Mouse (Mus musculus) lung, postnatal 0 days (tissue): Measurements from ENCODE around the gene Cmpk1.
A peak's percentile ranks its signal among the peaks of the same experiment; 100 is the strongest.

Experiments
- CTCF ChIP-seq: IDR thresholded peaks from 2 replicates; pipeline ENCODE4 v1.5.1; 2016; ENCODE audit warnings: antibody characterized with exemption, mild to moderate bottlenecking
- EP300 ChIP-seq: IDR thresholded peaks from 2 replicates; pipeline ENCODE4 v1.6.1; 2016; ENCODE audit warnings: antibody characterized with exemption, mild to moderate bottlenecking, control low read depth

DNA sequence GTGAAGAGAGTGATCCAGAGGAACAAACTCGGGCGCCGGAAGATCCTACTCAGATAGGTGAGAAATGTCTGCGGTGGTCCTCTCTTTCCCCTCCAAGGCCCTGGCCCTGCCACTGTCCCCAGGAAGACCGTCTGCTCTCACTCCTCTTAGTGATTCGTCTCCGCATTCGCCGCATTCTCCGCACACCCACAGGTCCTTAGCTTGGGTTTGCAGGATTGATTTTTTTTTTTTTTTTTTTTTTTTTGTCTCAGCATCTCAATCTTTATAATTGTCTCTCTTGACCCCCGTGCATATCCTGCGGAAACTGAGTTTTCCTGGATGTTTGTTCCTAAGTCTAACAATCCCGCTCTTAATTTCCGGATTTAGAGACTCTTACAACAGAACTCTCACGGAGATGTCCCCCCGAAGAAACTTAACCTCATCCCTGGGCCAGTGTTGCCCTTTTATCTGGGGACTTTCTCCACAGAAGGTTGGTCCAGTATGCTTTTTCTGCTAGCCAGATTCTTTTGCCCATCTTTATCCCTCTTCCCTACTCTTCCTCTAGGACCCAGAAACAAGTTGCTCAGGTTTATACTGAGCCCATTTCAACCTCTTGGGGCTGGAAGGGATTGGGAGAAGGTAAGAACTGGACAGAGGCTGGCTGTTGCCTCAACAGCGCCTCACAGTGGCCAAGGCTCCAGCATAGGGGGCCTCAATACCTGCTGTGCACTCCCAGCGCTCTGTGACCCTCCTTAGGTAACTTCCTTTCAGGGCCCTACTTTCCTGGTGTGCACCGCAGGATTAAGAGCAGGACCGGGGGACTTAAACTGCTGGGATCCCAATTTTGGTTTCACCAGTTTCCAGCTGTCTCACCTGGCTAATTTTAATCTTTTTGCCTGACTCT lies 77.2 kb downstream of the Cmpk1 start:
- peak; percentile 70 for TF ChIP-seq CTCF
- TF ChIP-seq EP300: no peak
